ENCODE assay signal across 9 mouse cellular contexts in genomic region chr14:79299230-79299629, GRCm38 (mm10). TPM values are rescaled to one million over a fixed set of nuclear protein-coding genes. Genes with fewer than 3 reads are reported as not detected.
DNase-seq lines count a peak whose midpoint lies in the region; ATAC-seq and TF ChIP-seq lines count a peak whose summit lies in the region.
"Had no signal": no experiment of that assay in that cellular context is flagged by ENCODE, and none has a peak within 500 bp of the region (broad histone marks: within the 10 kb centered on the region; RNA-seq: fewer than 3 reads in every experiment).

No protein-coding gene starts in this region.

- no peak overlapping the region for H3K4me2 ChIP-seq in kidney, embryonic 15.5 days
- peak overlapping the region; percentile 45 for H3K4me2 ChIP-seq in embryonic facial prominence, embryonic 14.5 days (ENCODE audit: low read depth, low read length)
- H3K4me2 ChIP-seq in liver, embryonic 13.5 days = peak overlapping the region; percentile 86

- H3K9me3 ChIP-seq in kidney, embryonic 15.5 days (replicated peaks) = no peaks in the 10 kb centered on the region
- H3K9me3 ChIP-seq in embryonic facial prominence, embryonic 14.5 days (ENCODE audit: control insufficient read depth, low read length) = no peaks in the 10 kb centered on the region
- H3K9me3 ChIP-seq in liver, embryonic 13.5 days (replicated peaks) = no peaks in the 10 kb centered on the region

- DNase-seq in kidney, adult 9 months = peak; percentile 45
- DNase-seq in embryonic facial prominence, embryonic 14.5 days (ENCODE audit: low spot score) = no peak
- DNase-seq in liver, embryonic 13.5 days = no peak
- no peak for DNase-seq in MN1 (ENCODE audit: low spot score)
- DNase-seq in frontal cortex, postnatal 25 days (ENCODE audit: low spot score in 2 of 2) = no peak
- DNase-seq: heart, postnatal 14 days had no signal

- no peak for ATAC-seq in kidney, embryonic 15.5 days (replicated peaks; ENCODE audit: low FRiP score)
- ATAC-seq in embryonic facial prominence, embryonic 14.5 days (ENCODE audit: low read depth) = no peak
- no peak for ATAC-seq in liver, embryonic 13.5 days (ENCODE audit: low read depth)

- no peak overlapping the region for H3K9ac ChIP-seq in kidney, embryonic 15.5 days
- peak overlapping the region; percentile 37; the same call in 1 of the 2 replicates for H3K9ac ChIP-seq in embryonic facial prominence, embryonic 14.5 days (ENCODE audit: low read depth, low read length)
- peak overlapping the region; percentile 77 for H3K9ac ChIP-seq in liver, embryonic 13.5 days

- no peak overlapping the region for H3K4me3 ChIP-seq in kidney, embryonic 15.5 days (replicated peaks)
- peak overlapping the region; percentile 42 for H3K4me3 ChIP-seq in bone marrow, adult 2 months (replicated peaks; ENCODE audit: control insufficient read depth, low read depth, low read length)
- H3K4me3 ChIP-seq in embryonic facial prominence, embryonic 14.5 days (ENCODE audit: low read depth, low read length) = peak overlapping the region; percentile 18
- peak overlapping the region; percentile 93 for H3K4me3 ChIP-seq in liver, embryonic 13.5 days (replicated peaks)

- WGBS in kidney, embryonic 15.5 days = 39% methylated on average over 4 of the region's 4 CpGs
- WGBS in bone marrow, adult 2 months = 57% methylated on average over 4 of the region's 4 CpGs
- 25% methylated on average over 4 of the region's 4 CpGs for WGBS in embryonic facial prominence, embryonic 14.5 days
- 57% methylated on average over 4 of the region's 4 CpGs for WGBS in liver, embryonic 13.5 days (ENCODE audit: insufficient replicate concordance)

- H3K27me3 ChIP-seq in kidney, embryonic 15.5 days = peaks cover 22% of the 10 kb centered on the region
- H3K27me3 ChIP-seq in embryonic facial prominence, embryonic 14.5 days (replicated peaks; ENCODE audit: control insufficient read depth, insufficient read depth, low read length) = peaks cover 5% of the 10 kb centered on the region; the same call in 1 of the 2 replicates
- H3K27me3 ChIP-seq in liver, embryonic 13.5 days = no peaks in the 10 kb centered on the region

- TF ChIP-seq CTCF in bone marrow, adult 2 months (IDR thresholded peaks at IDR 0.05; ENCODE audit: control insufficient read depth, insufficient read depth, low read length) = no peak

- no peaks in the 10 kb centered on the region for H3K36me3 ChIP-seq in kidney, embryonic 15.5 days
- no peaks in the 10 kb centered on the region for H3K36me3 ChIP-seq in embryonic facial prominence, embryonic 14.5 days (ENCODE audit: control insufficient read depth, insufficient read depth, low read length)
- peaks cover 40% of the 10 kb centered on the region for H3K36me3 ChIP-seq in liver, embryonic 13.5 days

- H3K4me1 ChIP-seq in kidney, embryonic 15.5 days = peaks cover 29% of the 10 kb centered on the region
- peaks cover 7% of the 10 kb centered on the region for H3K4me1 ChIP-seq in bone marrow, adult 2 months (ENCODE audit: control insufficient read depth, insufficient read depth, low read length)
- H3K4me1 ChIP-seq in embryonic facial prominence, embryonic 14.5 days (ENCODE audit: control insufficient read depth, insufficient read depth, low read length) = peaks cover 33% of the 10 kb centered on the region
- H3K4me1 ChIP-seq in liver, embryonic 13.5 days (replicated peaks) = peaks cover 80% of the 10 kb centered on the region

- H3K27ac ChIP-seq in kidney, embryonic 15.5 days = no peak overlapping the region
- H3K27ac ChIP-seq in bone marrow, adult 2 months (ENCODE audit: control insufficient read depth, insufficient read depth, low read depth, low read length, poor library complexity) = no peak overlapping the region
- H3K27ac ChIP-seq in embryonic facial prominence, embryonic 14.5 days (replicated peaks; ENCODE audit: low read depth, low read length) = no peak overlapping the region
- peak overlapping the region; percentile 96 for H3K27ac ChIP-seq in liver, embryonic 13.5 days

- TF ChIP-seq POLR2A in bone marrow, adult 2 months (IDR thresholded peaks at IDR 0.05; ENCODE audit: borderline replicate concordance, control insufficient read depth, low read depth, low read length) = no peak

RNA-seq across cellular contexts. Expression of gene Rgcc, which starts 2.2 kb away (rescaled TPM):
- polyA plus RNA-seq in kidney, embryonic 15.5 days (2015; fragmentation: Nextera tagmentation; extraction: Ambion mirVana) = 28.7 and 29.7 TPM in 2 replicates
- polyA plus RNA-seq in bone marrow, adult 2 months (2011; ENCODE audit: insufficient read depth, insufficient read length, low replicate concordance, missing spikeins) = 53.6 and 73.5 TPM in 2 replicates
- 74.8 and 89.5 TPM in 2 replicates for polyA plus RNA-seq in embryonic facial prominence, embryonic 14.5 days (2014; fragmentation: Nextera tagmentation; extraction: Ambion mirVana)
- 306 and 322 TPM in 2 replicates for polyA plus RNA-seq in liver, embryonic 13.5 days (2015; fragmentation: Nextera tagmentation; extraction: Ambion mirVana)

RNA-seq across cellular contexts. Expression of gene Zfp957, which starts 52.1 kb away (rescaled TPM):
- polyA plus RNA-seq in kidney, embryonic 15.5 days (2015; fragmentation: Nextera tagmentation; extraction: Ambion mirVana) = 0.14 TPM in 1 of 2 replicates, not detected in the other
- polyA plus RNA-seq in bone marrow, adult 2 months (2011; ENCODE audit: insufficient read depth, insufficient read length, low replicate concordance, missing spikeins) = not detected in 2 replicates
- polyA plus RNA-seq in embryonic facial prominence, embryonic 14.5 days (2014; fragmentation: Nextera tagmentation; extraction: Ambion mirVana) = not detected in 2 replicates
- not detected in 2 replicates for polyA plus RNA-seq in liver, embryonic 13.5 days (2015; fragmentation: Nextera tagmentation; extraction: Ambion mirVana)
- polyA plus RNA-seq: limb, embryonic 11.5 days had no signal
